Mouse (Mus musculus) CD4-positive, CD25-positive, alpha-beta regulatory T cell, adult 4 months (primary cell): ENCODE results near the gene Trim25. TPM values are rescaled to one million over a fixed set of nuclear protein-coding genes. Genes with fewer than 3 reads are reported as not detected.

Experiments used
- ATAC-seq: one replicate; pipeline ENCODE4 v1.8.0; 2017
- polyA plus RNA-seq, 2 experiments: library from polyadenylated mRNA; unstranded; fragments of 100-300 nt; shearing (Covaris generic); gene quantifications; one replicate each; pipeline ENCODE4 v1.2.1; 2017

Gene Trim25
- 10 to 100 TPM; 14.0 to 25.6 TPM for polyA plus RNA-seq

DNA sequence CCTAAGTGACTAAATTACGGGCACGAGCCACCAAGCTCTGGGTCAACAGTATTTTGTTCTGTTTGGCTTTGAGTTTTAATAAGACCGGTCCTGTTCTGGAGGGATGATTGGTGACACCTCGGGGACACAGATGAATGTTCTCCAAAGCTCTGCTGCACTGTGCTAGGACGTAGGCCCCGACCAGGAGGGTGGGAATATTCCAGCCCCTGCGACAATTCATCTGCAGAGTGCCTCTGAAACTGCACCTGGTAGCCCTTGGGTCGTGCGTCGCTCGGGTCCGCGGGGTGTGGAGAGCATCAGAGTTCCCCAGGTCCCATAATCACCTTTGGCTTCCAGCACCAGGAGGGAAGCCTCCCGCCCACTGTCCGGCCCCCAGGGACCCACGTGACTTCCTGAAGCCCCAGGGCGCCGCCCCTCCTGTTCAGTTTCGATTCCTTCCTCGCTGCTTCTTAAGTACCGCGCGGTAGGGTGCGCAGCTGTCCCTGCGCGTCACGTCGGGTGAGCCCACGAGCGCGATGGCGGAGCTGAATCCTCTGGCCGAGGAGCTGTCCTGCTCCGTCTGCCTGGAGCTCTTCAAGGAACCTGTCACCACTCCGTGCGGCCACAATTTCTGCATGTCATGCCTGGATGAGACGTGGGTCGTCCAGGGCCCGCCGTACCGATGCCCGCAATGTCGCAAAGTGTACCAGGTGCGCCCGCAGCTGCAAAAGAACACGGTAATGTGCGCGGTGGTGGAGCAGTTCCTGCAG is at the start of gene Trim25:
Trim25 (plus strand) TSS at position 403 of the 749 bp plus-strand sequence.
- ATAC-seq: peak; percentile 97

DNA sequence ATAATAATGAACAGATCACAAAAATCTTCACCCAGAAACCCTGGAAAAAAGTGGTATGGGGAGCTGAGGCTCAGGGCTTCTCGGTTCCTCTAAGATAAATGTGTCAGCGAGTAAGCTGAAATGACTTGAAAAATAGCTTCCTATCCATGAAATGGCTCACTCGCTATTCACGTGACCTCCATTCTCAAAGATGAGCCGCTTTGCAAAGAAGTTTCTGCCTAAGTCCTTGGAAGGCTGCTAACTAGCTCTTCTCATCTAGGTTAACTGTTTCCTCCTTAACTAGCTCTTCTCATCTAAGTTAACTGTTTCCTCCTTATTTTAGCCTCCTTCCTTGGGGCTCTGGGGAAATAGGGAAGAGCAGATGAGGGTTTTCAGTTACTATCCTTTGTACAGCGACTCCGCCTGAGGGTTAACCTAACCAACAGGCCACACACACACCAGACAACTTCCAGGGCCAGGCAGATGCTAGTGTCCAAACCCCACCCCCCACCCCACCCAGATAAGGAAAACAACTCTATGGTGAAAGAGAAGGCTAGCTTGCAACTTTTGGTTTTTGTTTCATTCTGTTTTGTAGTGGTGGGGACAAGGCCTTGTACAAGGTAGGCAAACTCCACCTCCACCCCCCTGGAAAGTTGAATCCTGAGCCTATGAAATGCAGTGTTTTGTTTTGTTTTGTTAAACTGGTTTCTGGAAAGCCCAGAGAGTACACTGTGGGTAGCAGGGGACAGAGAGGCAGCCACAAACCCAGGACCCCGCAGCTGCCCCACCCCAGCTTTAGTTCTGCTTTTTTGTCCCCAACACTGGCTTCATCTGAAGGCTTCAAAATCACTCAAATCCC is 49.2 kb upstream of the Trim25 start:
- no peak for ATAC-seq

DNA sequence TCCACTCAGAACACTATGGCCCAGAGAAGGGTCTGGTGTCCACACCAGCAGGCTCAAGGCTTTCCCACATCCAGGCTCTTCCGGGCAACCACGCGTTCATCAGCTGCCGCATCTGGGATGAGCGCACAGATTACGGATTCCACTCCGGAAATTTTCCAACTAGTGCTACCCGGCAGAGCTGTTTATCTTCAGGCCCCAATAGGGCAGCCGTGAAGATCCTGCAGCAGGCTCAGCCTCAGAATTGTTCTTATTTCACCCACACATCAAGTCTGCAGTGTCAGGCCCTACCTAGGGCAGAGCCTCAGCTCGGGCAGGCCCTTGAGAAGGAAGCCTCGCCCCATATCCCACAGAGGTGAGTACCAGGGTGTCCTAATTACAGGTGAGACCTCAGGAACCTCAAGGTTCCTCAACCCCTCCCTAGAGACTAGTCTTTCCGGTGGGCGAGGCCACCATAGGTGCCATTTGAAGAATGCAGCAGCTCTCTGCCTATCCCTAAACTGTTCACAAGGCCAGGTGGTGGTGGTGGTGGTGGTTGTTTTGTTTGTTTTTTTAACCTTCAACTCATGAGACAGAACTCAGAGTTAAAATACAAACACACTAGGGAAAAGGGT is 48.4 kb upstream of the Trim25 start:
- ATAC-seq: no peak

DNA sequence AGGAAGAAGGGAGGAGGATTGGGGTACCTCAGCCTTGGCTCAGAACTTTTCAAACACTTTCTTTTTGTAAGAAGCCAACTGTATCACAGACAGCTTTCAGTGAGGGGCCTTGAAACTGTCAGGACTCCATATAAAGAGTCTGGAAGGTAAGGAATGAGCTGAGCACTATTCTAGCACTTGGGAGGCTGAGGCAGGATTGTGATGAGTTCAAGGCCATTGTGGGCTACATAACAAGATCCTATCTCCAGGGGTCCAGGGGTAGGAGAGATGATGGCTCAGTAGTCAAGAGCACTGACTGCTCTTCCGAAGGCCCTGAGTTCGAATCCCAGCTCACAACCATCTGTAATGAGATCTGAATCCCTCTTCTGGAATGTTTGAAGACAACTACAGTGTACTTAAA is 47.6 kb upstream of the Trim25 start:
- no peak for ATAC-seq

DNA sequence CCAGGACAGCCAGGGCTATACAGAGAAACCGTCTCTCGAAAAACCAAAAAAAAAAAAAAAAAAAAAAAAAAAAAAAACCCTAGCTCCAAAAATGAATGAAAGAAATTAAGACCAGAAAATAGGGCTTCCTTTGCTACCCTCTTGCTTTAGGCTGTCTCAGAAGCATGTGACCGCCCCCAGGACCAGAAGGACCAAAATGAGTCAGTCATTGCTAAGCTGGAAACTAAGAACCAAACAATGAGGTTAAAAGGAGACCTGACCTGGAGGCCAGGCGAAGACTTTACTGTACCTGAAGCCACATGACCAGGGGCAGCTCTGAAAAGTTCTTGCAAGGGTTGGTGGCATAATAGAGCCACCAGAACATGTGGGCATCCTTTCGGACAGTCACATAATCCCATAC is 47.1 kb upstream of the Trim25 start:
- no peak for ATAC-seq

DNA sequence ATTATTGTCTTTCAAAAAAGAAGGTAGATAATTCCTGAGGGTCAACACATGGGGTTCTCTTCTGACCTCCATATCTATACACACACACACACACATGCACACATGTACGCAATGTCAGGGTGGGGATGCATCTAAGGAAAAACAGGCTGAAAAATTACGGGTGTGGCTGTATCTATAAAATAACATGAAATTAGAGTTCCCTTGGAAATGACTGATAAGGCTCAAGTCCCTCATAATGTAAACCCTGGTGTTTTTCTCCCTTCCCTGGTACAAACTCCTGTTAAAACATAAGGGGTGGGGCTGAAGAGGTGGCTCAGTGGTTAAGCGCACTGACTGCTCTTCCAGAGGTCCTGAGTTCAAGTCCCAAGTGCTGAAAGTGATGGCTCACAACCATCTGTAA is 45.6 kb upstream of the Trim25 start:
- no peak for ATAC-seq

DNA sequence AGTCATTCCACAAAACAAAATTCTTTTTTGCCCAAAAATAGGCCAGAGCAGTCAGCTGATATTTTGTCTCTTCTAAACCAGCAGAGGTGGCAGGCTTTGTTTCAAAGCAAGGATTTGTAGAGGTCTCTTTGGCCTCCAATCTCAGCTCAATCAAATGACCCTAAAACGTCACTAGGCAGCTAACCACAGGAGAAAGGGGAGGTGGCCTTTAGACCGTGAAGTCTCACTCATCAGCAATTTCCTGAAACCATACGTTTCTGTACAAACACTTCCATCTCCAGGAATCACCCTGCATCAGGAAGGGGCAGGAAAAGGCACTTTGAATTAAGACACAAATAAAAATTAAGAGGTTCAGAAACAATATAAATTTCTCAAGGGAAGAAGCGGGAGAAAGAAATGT is 44.4 kb upstream of the Trim25 start:
- peak; percentile 44 for ATAC-seq

DNA sequence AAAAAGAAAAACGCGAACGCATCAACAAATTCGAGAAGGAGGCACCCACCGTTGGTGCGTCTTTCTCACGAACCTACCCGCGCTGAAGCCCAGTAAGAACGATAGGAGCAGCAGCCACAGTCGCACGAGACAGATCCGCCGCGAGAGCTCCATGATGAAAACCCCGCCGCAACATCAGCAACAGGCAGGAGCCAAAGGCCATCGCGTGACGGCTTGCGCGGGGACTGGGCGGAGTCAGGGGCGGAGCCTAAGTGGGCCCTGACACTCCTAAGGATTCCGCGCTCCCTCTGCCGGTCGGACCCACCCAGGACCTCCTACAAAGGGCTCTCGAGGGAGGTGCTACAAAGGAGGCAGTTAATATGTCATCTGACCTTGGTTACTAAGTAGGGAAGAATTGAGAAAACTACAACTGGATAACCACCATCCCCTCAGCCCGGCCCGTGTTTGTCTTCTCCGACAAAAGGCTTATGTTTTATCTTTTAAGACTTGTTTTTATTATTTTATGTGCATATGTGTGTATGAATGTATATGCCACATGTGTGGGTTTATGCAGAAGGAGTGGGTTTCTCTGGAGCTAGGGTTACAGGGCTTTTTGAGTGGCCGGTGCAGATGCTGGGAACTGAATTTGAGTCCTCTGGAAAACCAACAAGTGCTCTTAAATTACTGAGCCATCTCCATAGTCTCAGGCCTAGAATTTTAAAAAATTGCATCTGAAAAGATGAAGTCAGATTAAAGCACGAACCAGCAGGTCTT is 43.8 kb upstream of the Trim25 start, which contains the start of gene Scpep1:
Scpep1 (minus strand) TSS at position 249 of the 753 bp plus-strand sequence.
- ATAC-seq: peak; percentile 100

DNA sequence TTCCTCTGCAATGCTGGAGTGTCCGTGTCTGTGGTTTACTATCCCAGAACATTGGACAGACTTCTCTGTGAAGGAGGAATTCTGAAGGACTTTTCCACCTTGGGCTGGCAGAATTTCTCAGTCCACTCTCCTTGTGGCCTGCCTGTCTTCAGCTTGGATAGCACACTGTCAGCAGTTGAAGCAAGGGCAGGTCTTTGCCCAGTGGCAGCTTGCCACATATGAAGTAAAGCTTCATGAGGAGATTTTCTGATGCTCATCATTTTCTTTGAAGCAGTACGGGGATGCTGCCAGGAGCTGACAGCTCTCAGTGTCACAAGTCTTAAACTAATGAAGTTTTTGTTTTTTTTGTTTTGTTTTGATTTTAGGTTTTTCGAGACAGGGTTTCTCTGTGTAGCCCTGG is 40.3 kb upstream of the Trim25 start:
- ATAC-seq: no peak

DNA sequence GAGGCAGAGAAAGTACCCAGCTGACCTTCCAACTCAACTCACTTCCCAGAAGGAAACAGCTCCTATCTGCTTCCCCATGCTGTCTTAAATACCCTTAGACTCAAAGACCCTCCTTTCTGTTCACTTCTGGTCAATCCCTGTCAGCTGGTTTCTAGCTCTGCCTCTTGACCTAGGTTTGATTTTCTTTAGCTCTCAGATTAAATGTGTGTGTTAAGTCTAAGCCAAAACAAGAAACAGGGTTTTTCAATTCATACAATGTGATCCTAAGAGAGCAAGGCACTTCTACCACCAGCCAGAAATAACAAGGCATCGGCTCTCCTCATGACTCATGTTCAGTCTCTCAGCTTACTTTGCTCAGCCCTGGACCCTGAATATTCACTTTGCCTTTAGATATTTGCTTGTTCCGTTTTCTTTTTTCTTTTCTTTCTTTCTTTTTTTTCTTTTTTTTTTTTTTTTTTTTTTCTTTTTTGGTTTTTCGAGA is 32.3 kb upstream of the Trim25 start, which contains the start of gene Elobl:
Elobl (minus strand) TSS at position 51 of the 481 bp plus-strand sequence.
- no peak for ATAC-seq

DNA sequence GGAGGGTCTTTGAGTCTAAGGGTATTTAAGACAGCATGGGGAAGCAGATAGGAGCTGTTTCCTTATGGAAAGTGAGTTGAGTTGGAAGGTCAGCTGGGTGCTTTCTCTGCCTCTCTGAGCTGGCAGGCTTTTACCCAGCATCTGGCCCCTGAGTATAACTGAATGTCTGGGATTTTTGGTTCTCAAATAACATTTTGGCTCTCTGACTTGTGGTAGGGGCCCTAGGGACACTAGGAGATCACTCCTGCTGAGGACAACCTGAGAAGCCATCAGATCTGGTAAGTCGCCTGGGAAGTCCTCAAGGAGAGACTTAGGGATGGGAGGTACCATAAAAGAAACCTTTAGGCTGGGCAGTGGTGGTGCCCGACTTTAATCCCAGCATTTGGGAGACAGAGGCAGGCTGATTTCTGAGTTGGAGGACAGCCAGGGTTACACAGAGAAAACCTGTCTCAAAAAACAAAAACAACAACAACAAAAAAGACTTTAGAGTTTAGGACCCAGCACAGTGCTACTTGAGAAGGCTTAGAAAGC is 28.9 kb upstream of the Trim25 start, which contains the start of gene Coil:
Coil (plus strand) TSS at position 51 of the 531 bp plus-strand sequence.
- ATAC-seq: no peak

DNA sequence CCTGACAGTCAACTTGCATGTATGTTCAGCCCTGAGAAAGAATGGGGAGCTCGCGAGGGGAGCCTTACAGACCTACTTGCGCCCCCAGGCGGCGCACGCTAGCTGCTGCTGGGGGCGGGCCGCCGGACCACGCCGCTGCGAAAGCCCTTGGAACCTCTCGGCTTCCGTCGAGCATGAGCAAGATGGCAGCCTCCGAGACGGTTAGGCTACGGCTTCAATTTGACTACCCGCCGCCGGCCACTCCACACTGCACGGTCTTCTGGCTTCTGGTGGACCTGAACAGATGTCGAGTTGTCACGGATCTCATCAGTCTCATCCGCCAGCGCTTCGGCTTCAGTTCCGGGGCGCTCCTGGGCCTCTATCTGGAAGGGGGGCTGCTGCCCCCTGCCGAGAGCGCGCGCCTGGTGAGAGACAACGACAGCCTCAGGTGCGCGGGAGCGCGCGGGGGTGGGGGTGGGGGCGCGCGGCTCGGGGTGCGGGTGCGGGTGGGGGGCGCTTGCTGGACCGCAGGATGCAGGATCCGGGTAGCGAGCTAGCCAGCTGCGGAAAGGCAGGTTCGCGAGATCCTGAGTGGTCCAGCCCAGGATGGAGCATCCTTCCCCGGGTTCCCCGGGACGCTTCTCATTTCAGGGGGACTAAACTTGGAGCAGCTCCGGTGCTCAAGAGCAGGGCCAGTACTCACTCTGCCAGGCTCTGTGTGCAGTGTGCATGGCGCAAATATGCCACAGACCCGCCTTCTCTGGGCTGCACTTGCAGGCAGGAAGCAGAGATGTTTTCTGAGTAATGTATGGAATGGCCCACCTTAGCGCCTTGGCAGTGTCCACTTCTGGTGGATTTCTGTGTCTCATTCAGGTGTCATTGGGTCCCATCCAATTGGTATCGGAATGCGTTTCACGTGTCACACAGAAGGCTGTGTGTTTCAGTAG is 25.1 kb upstream of the Trim25 start:
- ATAC-seq: peak; percentile 95

DNA sequence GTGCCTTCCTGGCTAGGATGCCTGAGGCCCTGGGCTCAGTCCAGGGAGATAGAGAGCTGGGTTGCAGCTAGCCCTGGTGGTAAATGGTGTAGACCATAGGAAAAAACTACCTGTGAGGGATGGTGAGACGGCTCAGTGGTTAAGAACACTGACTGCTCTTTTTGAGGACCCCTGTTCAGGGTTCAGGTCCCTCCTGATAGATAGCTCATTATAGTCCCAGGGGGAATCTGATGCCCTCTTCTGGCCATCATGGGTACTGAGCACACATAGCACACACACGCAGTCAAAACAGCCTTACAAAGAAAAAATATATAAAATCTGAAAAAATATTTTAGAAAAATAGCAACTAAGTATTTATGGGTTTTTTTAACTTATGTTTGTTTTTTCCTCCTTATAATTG is 22.9 kb upstream of the Trim25 start:
- ATAC-seq: no peak

DNA sequence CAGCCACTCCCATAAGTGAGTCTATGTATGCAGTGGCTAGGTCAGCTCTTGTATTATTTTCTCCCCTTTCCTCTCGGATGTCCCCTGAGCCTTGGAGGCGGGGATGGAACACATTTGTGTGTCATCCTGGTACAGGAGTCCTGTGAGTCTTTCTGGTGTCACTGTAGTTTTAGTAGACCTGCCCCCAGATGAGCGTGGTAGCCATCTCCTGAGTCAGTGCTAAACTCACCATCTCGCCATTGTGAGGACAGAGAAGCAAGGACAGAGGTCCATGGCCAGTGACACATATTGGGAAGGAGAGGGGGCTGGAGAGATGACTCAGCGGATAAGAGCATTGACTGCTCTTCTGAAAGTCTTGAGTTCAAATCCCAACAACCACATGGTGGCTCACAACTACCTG is 22.0 kb upstream of the Trim25 start:
- ATAC-seq: no peak

DNA sequence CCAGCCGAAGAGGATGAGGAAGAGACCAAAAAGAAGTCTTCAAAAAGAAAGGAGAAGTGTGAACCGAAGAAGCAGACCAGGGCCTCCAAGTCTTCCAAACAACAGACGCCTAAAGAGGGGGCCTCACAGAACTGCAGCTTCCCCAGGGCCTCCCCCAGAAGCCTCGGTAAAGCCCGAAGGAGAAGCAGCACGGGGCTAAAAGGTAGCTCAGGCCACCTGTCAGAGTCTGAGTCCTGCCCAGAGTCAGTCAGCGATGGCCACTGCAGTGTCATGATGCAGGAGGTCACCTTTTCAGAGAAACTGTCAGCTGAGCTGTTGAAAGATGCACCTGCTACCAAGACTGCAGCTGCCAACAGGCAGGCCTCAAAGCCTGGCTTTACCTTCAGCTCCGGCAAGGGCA is 17.8 kb upstream of the Trim25 start:
- no peak for ATAC-seq

DNA sequence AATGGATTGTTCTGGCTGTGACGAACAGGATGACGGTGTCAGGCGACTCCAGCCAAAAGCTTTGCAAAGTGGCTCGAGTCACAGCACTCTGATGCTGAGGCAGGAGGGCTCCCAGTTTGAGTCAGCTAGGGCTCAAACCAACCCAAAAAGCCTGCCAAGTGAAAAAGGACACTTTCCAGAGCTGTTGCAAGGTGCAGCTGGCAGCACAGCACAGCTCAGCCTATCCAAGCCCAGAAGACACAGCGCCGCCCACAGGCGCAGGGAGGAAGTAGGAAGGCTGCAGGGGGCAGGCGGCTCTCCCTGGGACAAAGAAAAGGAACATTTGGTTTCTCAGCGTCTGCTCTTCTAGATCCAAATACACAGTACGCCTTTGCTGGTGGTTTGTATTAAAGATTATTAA is 12.6 kb upstream of the Trim25 start:
- ATAC-seq: no peak

DNA sequence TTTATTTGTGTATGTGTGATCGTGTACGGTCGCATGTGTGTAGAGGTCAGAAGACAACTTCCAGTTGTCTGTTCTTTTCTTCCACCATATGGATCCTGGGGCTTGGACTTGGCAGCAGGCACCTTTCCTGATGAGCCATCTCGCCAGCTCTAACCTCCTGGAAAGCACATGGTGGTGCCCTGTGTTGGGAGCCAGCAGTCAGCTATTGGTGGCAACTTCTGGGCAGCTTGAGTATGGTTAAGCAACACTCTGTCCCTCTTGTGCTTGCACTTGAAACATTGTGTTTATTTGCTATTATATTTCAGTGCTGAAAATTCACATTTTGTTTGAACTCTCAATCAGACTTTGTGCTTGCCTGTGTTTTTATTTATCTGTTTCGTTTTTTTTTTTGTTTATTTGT is 10.2 kb upstream of the Trim25 start:
- no peak for ATAC-seq

DNA sequence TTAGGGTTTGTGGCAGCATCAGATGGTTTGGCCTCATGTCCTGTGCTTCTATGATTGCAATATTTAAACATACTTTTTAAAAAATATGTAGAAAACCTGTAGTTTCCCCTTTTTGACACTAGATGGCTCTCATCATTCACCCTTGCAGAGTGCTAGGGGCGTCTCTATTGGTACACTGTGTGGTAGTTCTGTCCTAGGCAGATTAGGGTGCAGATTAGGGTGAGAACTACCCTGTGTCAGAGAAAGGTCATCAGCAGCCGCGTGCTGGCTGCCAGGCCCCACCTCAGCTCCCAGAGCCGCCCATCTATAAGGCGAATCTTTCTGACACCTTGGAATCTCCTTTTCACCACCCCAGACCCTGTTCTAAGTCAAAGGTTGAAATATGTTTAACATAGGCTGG is 9.6 kb upstream of the Trim25 start:
- peak; percentile 71 for ATAC-seq

DNA sequence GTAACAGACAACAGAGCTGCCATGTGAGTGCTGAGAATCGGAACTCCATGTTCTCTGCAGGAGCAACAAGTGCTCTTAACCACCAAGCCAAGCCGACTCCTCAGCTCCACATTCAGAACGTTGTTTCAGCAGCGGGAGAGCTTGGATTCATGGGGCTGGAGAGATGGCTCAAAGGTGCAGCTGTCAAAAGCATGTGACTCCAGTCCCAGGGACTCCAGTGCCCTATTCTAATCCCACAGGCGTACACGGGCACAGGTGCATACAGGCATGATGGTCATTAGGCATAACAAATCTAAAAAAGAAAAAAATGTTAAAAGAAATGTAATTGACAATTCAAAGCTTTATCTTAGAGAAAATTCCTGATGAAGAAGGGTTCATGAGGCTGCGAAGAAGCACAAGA is 6.0 kb upstream of the Trim25 start:
- ATAC-seq: no peak

DNA sequence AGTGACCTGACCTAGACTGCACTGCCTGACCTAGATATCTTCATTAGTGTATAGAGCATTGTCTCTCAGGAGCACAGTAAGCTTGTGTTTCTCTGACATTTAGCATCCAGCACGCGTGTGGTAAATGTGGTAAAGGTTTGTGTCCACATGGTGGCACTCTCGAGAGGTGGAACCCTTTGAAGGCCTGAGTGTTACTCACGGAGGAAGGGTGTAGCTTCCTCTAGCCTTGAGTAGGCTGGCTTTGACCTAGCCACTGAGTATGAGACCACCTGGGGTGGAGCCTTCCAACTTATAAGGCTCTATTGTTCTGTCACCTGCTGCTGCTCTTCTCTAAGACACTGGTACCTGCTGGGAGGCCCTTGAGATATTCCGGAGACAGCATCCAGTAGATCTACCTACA is 5.6 kb upstream of the Trim25 start:
- ATAC-seq: peak; percentile 89

DNA sequence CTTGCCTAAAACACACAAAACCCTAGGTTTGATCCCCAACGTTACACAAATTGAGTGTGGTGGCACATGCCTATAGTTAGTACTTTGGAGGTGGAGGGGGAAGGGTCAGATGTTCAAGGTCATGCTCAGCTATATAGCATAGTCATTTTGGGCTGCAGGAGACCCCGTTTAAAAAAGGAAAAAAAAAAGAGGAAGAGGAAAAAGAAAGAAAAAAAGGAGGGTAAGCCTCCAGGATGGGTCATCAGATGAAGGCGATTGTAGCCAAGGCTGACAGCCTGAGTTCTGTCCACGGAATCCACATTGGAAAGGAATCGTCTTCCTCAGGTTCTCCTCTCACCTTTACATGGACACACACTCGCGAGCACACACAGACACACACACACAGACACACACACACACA is 4.7 kb upstream of the Trim25 start:
- no peak for ATAC-seq
